Mouse (Mus musculus): ENCODE data around the gene Mta2.

DNA sequence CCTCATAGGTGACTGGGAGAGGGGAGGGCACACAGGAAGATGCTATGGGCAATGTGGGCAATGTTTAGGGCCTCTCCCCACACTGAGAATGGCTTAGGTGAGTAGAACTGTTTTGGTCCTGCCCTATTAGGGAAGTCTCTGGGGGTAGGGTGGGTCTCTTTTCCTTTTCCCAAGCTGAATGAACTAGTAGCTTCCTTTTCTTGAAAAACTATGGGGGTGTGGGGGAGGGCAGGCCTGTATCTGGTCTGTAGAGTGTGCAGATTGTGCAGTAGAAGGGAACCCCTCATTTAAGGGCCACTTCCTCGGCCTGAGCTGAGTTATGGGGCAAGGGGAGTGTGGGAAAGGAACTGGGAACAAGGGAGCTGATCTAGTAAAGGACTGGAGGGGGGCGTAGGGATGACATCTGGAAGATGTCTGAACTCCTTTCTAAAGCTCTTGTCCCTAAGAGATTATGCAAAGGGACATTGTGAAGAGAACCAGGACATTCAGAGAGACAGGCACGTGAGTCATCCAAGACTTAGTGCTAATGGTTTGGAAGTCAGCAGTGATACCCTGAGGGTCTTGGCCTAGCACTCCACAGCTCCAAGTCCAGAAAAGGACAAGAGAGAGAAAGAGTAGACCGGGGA, 49.7 kb downstream of the Mta2 start:
- TF ChIP-seq ZKSCAN1 (IDR thresholded peaks at IDR 0.05; ENCODE audit: low read depth, low read length) (no peak), GATA1 (IDR thresholded peaks at IDR 0.05; ENCODE audit: low read depth, low read length) (no peak), ZC3H11A (IDR thresholded peaks at IDR 0.05; ENCODE audit: low read depth, low read length) (no peak), CTCF (IDR thresholded peaks at IDR 0.05 in 2 of 3, conservative IDR thresholded peaks at IDR 0.05 in 1 of 3; ENCODE audit: control insufficient read depth in 1 of 3, insufficient read depth in 1 of 3, low read depth in 2 of 3, low read length in 3 of 3, poor library complexity in 1 of 3, severe bottlenecking in 1 of 3) (no peak), POLR2A (IDR thresholded peaks at IDR 0.05; ENCODE audit: control insufficient read depth in 1 of 2, insufficient read depth in 1 of 2, low read depth in 1 of 2, low read length in 2 of 2, poor library complexity in 1 of 2) (no peak), NELFE (IDR thresholded peaks at IDR 0.05; ENCODE audit: low read depth, low read length) (no peak), CHD1 (IDR thresholded peaks at IDR 0.05; ENCODE audit: low read depth, low read length) (no peak), MAFK (IDR thresholded peaks at IDR 0.05; ENCODE audit: borderline replicate concordance, low read depth, low read length) (no peak), TCF12 (IDR thresholded peaks at IDR 0.05; ENCODE audit: low read depth, low read length) (no peak), UBTF (IDR thresholded peaks at IDR 0.05; ENCODE audit: borderline replicate concordance, insufficient read depth, low read depth, low read length) (no peak), ZMIZ1 (IDR thresholded peaks at IDR 0.05; ENCODE audit: low read depth, low read length) (no peak), ZNF384 (IDR thresholded peaks at IDR 0.05; ENCODE audit: low read depth, low read length) (no peak), EP300 (IDR thresholded peaks at IDR 0.05; ENCODE audit: low read depth in 1 of 2, low read length in 2 of 2) (no peak)
